Comparison of ENCODE assay signal across 9 mouse cellular contexts in genomic region chr13:50949545-50950226, GRCm38 (mm10).
DNase-seq lines count a peak whose midpoint lies in the region; ATAC-seq and TF ChIP-seq lines count a peak whose summit lies in the region.
"Had no signal": no experiment of that assay in that cellular context is flagged by ENCODE, and none has a peak within 500 bp of the region (broad histone marks: within the 10 kb centered on the region; RNA-seq: fewer than 3 reads in every experiment).

No protein-coding gene starts in this region.

- H3K9me3 ChIP-seq in G1E (replicated peaks), result no peaks in the 10 kb centered on the region
- H3K9me3 ChIP-seq: limb, embryonic 15.5 days had no signal

- no peaks in the 10 kb centered on the region for H3K36me3 ChIP-seq in G1E (replicated peaks)
- H3K36me3 ChIP-seq: limb, embryonic 15.5 days had no signal

- no peaks in the 10 kb centered on the region for H3K27me3 ChIP-seq in G1E (ENCODE audit: insufficient read depth, low read length)
- H3K27me3 ChIP-seq: limb, embryonic 15.5 days had no signal

- no peaks in the 10 kb centered on the region for H3K4me1 ChIP-seq in G1E (ENCODE audit: insufficient read depth, low read depth, low read length)
- H3K4me1 ChIP-seq: limb, embryonic 15.5 days had no signal

- DNase-seq in G1E (ENCODE audit: low spot score), result peak; percentile 59
- peak; percentile 78 for DNase-seq in brain, embryonic 14.5 days (ENCODE audit: low read depth)
- DNase-seq in fibroblast of lung, adult 2 months (ENCODE audit: low read depth), result peak; percentile 39
- DNase-seq in heart, postnatal 4 days, result peak; percentile 91
- peak; percentile 74 for DNase-seq in layer of hippocampus, adult 9-11 months
- peak; percentile 84 for DNase-seq in right cerebral cortex, adult 18-20 months
- peak; percentile 64 to 81 for DNase-seq in urinary bladder, adult 18-20 months (ENCODE audit: low spot score in 2 of 2)

- TF ChIP-seq POLR2A in brain, embryonic 14.5 days (IDR thresholded peaks at IDR 0.05; ENCODE audit: borderline replicate concordance, extremely low read depth, insufficient read depth, insufficient read length, poor library complexity, severe bottlenecking), result no peak

- peak; percentile 82 for TF ChIP-seq CTCF in G1E (IDR thresholded peaks at IDR 0.05; ENCODE audit: low read depth, low read length)
- peak; percentile 76; the same call in 1 of the 2 replicates for TF ChIP-seq CTCF in brain, embryonic 14.5 days (IDR thresholded peaks at IDR 0.05; ENCODE audit: borderline replicate concordance, extremely low read depth, insufficient read depth, insufficient read length)

- no peak overlapping the region for H3K4me3 ChIP-seq in G1E (ENCODE audit: low read depth, low read length)
- H3K4me3 ChIP-seq: limb, embryonic 15.5 days had no signal

- ATAC-seq in G1E (ENCODE audit: extremely low read depth, insufficient number of reproducible peaks, low FRiP score, poor library complexity, severe bottlenecking), result no peak
- ATAC-seq in megakaryocyte, adult 5-6 weeks (ENCODE audit: poor library complexity, severe bottlenecking), result peak; percentile 92

Comparison
In these comparisons a context has a peak if more than half of its experiments do, and no peak if none do; other contexts are left out.
1. DNase-seq: peak in every context shown above with its lines; median percentile 91 in heart, postnatal 4 days; 84 in right cerebral cortex, adult 18-20 months; 78 in brain, embryonic 14.5 days; 74 in layer of hippocampus, adult 9-11 months; 72 in urinary bladder, adult 18-20 months; 59 in G1E; 39 in fibroblast of lung, adult 2 months.